Mouse (Mus musculus) cerebellum, adult 2 months (tissue): Measurements from ENCODE around the gene Gm27021.

ENCODE experiments used
- CTCF ChIP-seq: fragments of 200-500 bp; IDR thresholded peaks from 2 replicates; pipeline ENCODE4 v1.5.1; 2011; ENCODE audit warnings: low read depth, mild to moderate bottlenecking, control low read depth, low read length, moderate library complexity, borderline replicate concordance; ENCODE audit not compliant: insufficient read depth
- POLR2A ChIP-seq: fragments of 200-500 bp; IDR thresholded peaks from 2 replicates; pipeline ENCODE4 v1.6.1; 2011; ENCODE audit warnings: low read length, control low read depth, borderline replicate concordance; ENCODE audit not compliant: insufficient read depth

DNA sequence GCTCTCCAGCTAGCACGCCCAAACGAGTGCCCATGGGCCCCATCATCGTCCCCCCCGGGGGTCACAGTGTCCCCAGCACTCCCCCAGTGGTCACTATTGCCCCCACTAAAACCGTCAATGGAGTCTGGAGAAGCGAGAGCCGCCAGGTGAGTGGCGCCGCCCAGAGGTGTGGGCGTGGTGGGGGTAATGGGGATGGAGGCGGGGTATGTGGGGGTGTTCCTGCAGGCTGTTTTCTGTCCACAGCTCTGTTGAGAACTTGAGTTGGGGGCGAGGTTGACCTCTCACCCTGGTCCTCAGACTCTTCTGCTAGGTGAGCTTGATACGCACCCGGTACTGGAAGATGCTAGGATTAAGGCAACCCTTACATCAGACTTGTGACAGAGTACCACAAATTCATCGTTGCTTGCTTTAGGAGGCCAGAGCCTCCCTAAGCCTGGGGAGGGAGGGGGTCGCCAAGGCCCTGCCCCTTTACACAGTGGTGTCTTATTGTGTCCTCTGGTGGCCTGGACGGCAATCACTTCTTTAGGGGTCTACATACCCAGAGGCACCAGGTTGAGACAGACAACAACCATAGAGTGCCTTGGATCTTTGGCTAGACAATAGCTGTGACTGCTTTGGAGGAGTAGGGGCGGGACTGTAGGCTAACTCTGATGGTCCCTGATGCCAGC is 105.1 kb downstream of the Gm27021 start:
- TF ChIP-seq CTCF, result no peak
- TF ChIP-seq POLR2A, result no peak
